Mouse (Mus musculus) retina, postnatal 1 day (tissue): Measurements from ENCODE around the gene Atp2a2.
"Not testable (repeated sequence)": the region's sequence is repeated elsewhere in the genome, so short reads cannot be mapped to it uniquely, and the experiment has no call there.

Experiments
- DNase-seq: peaks from one replicate; pipeline ENCODE4 v3.0.0-alpha.2; 2012

Gene Atp2a2

GRCm38 (mm10) chr5:122493035-122493434 is 9.0 kb downstream of the Atp2a2 start:
- no peak for DNase-seq

DNA sequence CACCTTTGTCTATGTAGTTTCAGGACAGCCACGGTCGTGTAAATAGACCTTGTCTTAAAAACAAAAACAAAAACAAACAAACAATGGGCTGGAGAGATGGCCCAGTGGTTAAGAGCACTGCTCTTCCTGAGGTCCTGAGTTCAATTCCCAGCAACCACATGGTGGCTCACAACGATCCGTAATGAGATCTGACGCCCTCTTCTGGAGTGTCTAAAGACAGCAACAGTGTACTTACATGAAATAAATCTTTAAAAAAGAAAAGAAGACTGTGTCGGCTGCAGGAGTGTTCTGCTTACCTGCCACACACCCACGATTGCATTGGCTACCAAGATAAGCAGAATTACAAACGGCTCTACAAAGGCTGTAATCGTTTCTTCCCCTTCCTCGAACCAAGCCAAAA is 10.6 kb downstream of the Atp2a2 start:
- no peak for DNase-seq

- no peak for DNase-seq
Observed at GRCm38 (mm10) chr5:122490148-122490547, 11.9 kb downstream of the Atp2a2 start.

DNA sequence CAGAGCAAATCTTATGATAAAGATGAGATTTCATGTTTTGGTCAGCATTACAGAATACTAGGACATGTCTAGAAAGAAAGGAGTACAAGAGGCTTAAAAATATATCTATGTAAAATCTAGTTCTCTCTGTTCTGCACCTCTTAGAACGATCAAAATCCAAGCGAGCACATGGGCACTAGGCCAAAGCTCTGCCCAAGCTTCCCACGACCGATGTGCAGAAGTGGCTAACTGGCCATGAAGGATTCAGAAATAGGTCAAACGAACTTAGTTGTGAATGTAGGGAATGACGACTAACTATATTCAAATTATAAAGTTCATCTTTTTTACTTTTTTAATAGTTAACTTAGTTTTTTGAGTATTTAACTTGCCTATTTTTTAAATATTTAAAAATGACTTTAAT is 14.2 kb downstream of the Atp2a2 start:
- no peak for DNase-seq

- DNase-seq, result not testable (repeated sequence)
Observed at GRCm38 (mm10) chr5:122486243-122486642, 15.8 kb downstream of the Atp2a2 start.

GRCm38 (mm10) chr5:122482733-122483391 is 19.2 kb downstream of the Atp2a2 start:
- no peak for DNase-seq

GRCm38 (mm10) chr5:122481844-122482243 is 20.2 kb downstream of the Atp2a2 start:
- DNase-seq, result no peak

GRCm38 (mm10) chr5:122479131-122479530 is 22.9 kb downstream of the Atp2a2 start:
- DNase-seq, result no peak

- no peak for DNase-seq
Observed at GRCm38 (mm10) chr5:122477492-122477891, 24.5 kb downstream of the Atp2a2 start.

GRCm38 (mm10) chr5:122476078-122476477 is 25.9 kb downstream of the Atp2a2 start:
- no peak for DNase-seq

- DNase-seq, result no peak
Observed at GRCm38 (mm10) chr5:122474643-122475363, 27.2 kb downstream of the Atp2a2 start.

GRCm38 (mm10) chr5:122471658-122472057 is 30.4 kb downstream of the Atp2a2 start:
- DNase-seq, result no peak

DNA sequence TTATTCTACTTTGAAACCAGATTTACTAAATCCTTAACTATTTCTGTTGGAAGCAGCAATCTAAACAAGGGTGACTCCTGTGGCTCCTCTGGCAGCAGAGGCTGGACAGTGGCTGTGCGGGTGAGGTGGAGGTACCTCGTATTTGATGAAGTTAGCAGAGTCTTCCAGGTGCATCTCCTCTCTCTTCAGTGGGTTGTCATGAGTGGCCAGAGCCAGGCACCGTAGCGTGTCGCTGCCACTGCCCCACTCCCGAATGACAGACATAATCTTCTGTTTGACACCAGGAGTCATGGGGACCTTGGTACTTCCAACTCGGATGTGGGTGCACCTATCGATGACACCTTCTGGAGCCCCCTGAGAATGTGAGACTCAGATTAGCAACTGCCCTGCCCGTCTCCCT is 40.6 kb downstream of the Atp2a2 start:
- no peak for DNase-seq

GRCm38 (mm10) chr5:122460656-122461055 is 41.4 kb downstream of the Atp2a2 start:
- peak; percentile 30 for DNase-seq

GRCm38 (mm10) chr5:122459335-122459734 is 42.7 kb downstream of the Atp2a2 start:
- DNase-seq, result no peak

DNA sequence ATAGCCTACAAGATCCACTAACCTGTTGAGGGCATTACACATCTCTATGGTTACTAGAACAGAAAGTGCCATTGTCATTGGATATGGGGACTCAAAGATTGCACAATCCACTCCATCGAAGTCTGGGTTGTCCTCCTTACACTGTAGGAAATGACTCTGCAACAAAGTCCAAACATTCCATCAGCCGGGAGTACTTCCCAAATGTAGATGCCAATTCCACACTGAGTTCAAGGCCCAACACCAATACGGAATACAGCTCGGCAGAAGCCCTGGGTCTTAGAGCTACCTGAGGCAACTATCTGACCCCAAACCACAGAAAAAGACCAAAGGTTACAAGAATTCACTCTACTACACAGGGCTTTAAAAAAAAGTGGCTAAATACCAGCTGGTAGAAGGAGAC is 44.0 kb downstream of the Atp2a2 start:
- no peak for DNase-seq

- DNase-seq, result not testable (repeated sequence)
Observed at GRCm38 (mm10) chr5:122457054-122457453, 45.0 kb downstream of the Atp2a2 start.

DNA sequence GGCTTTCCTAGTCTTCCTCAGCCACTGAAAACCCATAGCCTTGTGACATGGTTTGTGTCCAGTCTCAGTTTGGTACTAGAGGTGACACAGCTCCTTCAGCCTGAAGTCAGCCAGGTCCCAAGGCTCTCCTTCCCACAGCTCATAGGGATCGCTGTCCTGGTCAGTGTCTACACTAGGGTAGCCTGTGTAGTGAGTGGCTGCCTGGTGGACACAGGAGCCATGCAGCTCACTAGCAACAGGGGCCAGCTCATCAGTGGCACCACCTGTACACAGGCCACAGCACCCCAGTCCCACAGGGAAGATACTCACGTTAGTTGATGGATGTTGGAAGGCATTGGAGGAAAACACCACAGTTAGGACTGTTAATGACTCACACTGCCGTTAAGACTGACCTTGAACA is 46.4 kb downstream of the Atp2a2 start:
- no peak for DNase-seq

DNA sequence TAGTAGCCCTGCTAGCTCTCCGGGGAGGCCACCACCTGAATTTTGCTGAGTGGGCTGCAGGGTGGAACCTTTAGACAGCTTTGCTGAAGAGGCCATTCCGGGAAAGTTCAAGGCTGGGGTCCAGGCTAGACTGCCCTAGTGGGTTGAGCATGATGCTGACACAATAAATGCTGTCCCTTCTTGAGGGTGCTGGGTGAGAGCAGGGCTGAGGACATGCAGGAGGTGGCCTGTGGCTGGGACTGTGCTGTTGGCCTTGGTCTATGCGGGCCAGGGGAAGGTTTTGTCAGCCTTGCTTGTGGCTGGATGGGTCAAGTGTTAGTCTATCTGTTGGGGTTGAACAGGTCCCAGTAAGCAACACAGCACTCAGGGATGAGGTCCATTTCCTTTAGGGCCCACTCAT is 47.1 kb downstream of the Atp2a2 start:
- no peak for DNase-seq

- DNase-seq, result no peak
Observed at GRCm38 (mm10) chr5:122454442-122454841, 47.6 kb downstream of the Atp2a2 start.

DNA sequence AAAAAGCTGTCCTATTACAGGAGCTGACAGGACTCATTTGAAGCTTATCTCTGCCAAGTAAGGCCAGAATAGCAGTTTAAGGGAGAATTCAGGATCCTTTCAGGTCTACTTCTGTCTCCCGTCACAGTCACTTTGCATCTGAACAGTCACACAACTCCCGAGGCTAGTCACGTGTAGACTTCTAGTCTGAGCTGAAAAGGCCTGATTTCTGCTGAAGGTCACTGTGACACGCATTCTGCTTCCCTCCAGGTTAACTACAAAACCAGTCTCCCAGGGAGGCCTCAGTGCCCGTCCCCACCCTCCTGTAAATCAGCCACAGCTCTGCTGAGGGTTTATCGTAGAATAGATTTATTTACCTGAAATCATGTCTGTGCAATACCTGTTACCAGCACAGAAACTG is 48.8 kb downstream of the Atp2a2 start:
- DNase-seq, result peak; percentile 28

GRCm38 (mm10) chr5:122452194-122452593 is 49.8 kb downstream of the Atp2a2 start:
- DNase-seq, result no peak

DNA sequence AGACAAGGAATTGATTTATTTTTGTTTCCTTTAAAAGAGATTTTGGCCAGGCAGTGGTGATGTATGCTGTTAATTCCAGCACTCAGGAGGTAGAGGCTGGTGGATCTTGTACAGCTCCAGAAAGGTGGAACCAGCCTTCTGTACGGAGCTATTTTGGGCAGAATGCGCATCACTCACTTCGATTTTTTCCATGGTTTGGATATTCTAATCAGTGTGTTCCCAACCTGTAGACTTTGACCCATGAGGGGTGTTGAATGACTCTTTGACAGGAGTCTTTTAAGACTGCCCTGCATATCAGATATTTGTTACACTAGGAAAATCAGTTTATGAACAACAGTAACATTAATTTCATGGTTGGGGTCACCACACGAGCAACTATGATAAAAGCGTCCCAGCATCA is 50.7 kb downstream of the Atp2a2 start:
- no peak for DNase-seq

GRCm38 (mm10) chr5:122450913-122451317 is 51.1 kb downstream of the Atp2a2 start:
- no peak for DNase-seq

GRCm38 (mm10) chr5:122449946-122450345 is 52.1 kb downstream of the Atp2a2 start:
- peak; percentile 55 for DNase-seq
